Comparison of ENCODE assay signal across 24 mouse cellular contexts in genomic region chr15:81016488-81016887, GRCm38 (mm10).
"Had no signal": no experiment of that assay in that cellular context is flagged by ENCODE, and none has a peak within 500 bp of the region (broad histone marks: within the 10 kb centered on the region; RNA-seq: fewer than 3 reads in every experiment).

No protein-coding gene starts in this region.

- H3K27ac ChIP-seq: heart, adult 2 months; heart, embryonic 13.5 days; heart, embryonic 15.5 days; hindbrain, embryonic 13.5 days; hindbrain, embryonic 15.5 days; hindbrain, postnatal 0 days; limb, embryonic 13.5 days; limb, embryonic 15.5 days; liver, embryonic 12.5 days; liver, embryonic 14.5 days had no signal

- DNase-seq: forebrain, postnatal 0 days; gastrocnemius, adult 2 months; gastrocnemius, postnatal 10 days; heart, postnatal 14 days; heart, postnatal 36 days; kidney, adult 11 months; kidney, adult 2 months; kidney, adult 9 months; kidney, postnatal 14 days; kidney, postnatal 36 days; layer of hippocampus, postnatal 36 days; left cerebral cortex, postnatal 4 days had no signal

- H3K4me3 ChIP-seq: gastrocnemius, adult 2 months; heart, adult 2 months; heart, embryonic 13.5 days; heart, embryonic 15.5 days; hindbrain, embryonic 13.5 days; hindbrain, embryonic 15.5 days; limb, embryonic 13.5 days; limb, embryonic 15.5 days; liver, embryonic 12.5 days had no signal

- ATAC-seq: forebrain, postnatal 0 days; hindbrain, postnatal 0 days; intestine, embryonic 16.5 days; liver, embryonic 12.5 days had no signal

- H3K4me1 ChIP-seq: heart, embryonic 13.5 days; heart, embryonic 15.5 days; hindbrain, embryonic 15.5 days; limb, embryonic 13.5 days; limb, embryonic 15.5 days had no signal

- H3K4me2 ChIP-seq: heart, embryonic 11.5 days; heart, embryonic 13.5 days; heart, embryonic 15.5 days; hindbrain, embryonic 13.5 days; hindbrain, embryonic 15.5 days; limb, embryonic 13.5 days; limb, embryonic 15.5 days; liver, embryonic 12.5 days had no signal

- H3K9me3 ChIP-seq: heart, embryonic 13.5 days; heart, embryonic 15.5 days; hindbrain, embryonic 13.5 days; hindbrain, embryonic 15.5 days; limb, embryonic 13.5 days; limb, embryonic 15.5 days; liver, embryonic 12.5 days had no signal

- H3K9ac ChIP-seq: forebrain, postnatal 0 days; heart, embryonic 13.5 days; heart, embryonic 15.5 days; hindbrain, embryonic 13.5 days; hindbrain, embryonic 15.5 days; limb, embryonic 13.5 days; limb, embryonic 15.5 days; liver, embryonic 12.5 days; liver, embryonic 14.5 days had no signal

- H3K27me3 ChIP-seq: heart, embryonic 13.5 days; heart, embryonic 15.5 days; hindbrain, embryonic 13.5 days; hindbrain, embryonic 15.5 days; limb, embryonic 13.5 days; limb, embryonic 15.5 days; liver, embryonic 12.5 days had no signal
